Mouse (Mus musculus) thymus, adult 2 months (tissue): ENCODE measurements around the gene Phb2.

ENCODE experiments used
- CTCF ChIP-seq: fragments of 200-500 bp; IDR thresholded peaks from 2 replicates; pipeline ENCODE4 v1.5.1; 2012; ENCODE audit warnings: mild to moderate bottlenecking, control low read depth, low read length, moderate library complexity, borderline replicate concordance; ENCODE audit not compliant: control insufficient read depth, poor library complexity, insufficient read depth; ENCODE audit errors: extremely low read depth
- POLR2A ChIP-seq: fragments of 200-500 bp; IDR thresholded peaks from 2 replicates; pipeline ENCODE4 v1.6.1; 2012; ENCODE audit warnings: mild to moderate bottlenecking, low read length, control low read depth, moderate library complexity; ENCODE audit not compliant: control insufficient read depth, poor library complexity, insufficient read depth; ENCODE audit errors: extremely low read depth

DNA sequence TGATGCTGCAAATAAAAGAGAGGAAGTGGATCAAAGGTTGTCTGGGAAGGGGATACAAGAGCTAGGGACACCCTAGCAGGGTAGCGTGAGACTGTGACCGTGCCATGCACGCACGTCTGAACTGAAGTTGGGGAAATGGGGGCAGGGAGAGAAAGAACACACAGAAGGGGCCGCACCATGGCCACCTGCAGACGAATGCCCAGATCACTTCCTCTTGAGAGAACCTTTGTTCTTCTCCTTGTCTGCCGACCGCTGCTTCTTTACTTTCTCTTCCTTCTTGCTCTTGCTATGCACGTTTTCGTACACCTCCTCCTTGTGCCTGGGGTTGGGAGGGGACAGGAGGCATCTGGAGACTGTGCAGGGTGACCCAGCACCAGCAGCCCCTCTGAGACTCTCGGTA, 8.8 kb downstream of the Phb2 start:
- TF ChIP-seq CTCF = no peak
- 0 out of 2 replicates have a peak, but pooled peaks have one; percentile 10 for TF ChIP-seq POLR2A
